Mouse (Mus musculus) G1E (cell line): ENCODE results near the gene Gipr.

ENCODE experiments used
- CTCF ChIP-seq: IDR thresholded peaks from 2 replicates; pipeline ENCODE4 v1.5.1; 2012; ENCODE audit warnings: low read depth, low read length, inconsistent platforms, mixed read lengths
- GATA1 ChIP-seq: IDR thresholded peaks from 2 replicates; pipeline ENCODE4 v1.6.1; 2012; ENCODE audit warnings: borderline replicate concordance, low read length, inconsistent platforms, mixed read lengths
- POLR2AphosphoS5 ChIP-seq: IDR thresholded peaks from 2 replicates; pipeline ENCODE4 v1.6.1; 2012; ENCODE audit warnings: low read depth, low read length, inconsistent platforms; ENCODE audit not compliant: insufficient replicate concordance

- TF ChIP-seq GATA1 (no peak), CTCF (peak; percentile 64), POLR2AphosphoS5 (no peak)
These were observed 32.1 kb upstream of the Gipr start for GRCm38 (mm10) chr7:19197985-19198384.
